Mouse (Mus musculus): ENCODE data around the gene Gdf3.
"Not testable (repeated sequence)": the region's sequence is repeated elsewhere in the genome, so short reads cannot be mapped to it uniquely, and the experiment has no call there.

Gdf3 gene

DNA sequence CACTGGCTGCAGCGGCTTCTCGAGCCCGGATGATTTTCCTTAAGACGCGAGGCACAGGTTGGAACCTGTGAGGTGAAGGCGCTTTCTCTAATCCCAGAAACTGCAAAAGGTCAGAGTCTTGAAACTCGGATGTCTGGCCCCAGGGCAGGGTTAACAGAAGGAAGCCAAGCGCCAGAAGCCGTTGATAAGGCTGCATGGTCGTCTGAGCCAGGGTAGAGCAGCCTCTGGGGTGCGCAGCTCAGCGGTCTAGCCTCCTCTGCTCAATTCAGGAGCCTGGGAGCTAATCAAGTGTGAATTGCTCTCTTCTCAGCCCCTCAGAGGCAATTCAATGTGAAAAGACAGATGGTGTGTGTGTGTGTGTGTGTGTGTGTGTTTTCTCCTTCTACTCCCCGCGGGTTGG, at the start of gene Gdf3:
Gdf3 (minus strand) TSS at position 317 of the 400 bp plus-strand sequence.
- no peak for DNase-seq (ENCODE audit: low read depth)

DNA sequence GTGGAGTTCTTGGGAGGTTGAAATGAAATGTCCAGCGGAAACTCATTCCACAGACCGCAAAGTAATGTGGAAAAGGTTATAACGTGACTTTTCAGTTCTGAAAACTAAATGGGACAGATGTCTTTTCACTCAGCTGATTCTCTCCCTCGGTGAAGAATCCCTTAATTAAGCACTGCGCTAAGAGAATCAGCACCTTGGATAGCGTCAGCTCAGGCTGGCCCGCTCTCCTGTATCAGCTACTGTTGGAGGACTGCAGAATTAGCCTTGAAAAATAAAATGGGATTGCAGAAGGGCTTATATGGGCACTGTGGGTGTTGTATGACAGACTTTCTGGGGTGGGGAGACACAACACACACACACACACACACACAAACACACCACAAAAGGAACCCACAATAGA, 49.7 kb upstream of the Gdf3 start:
- peak; percentile 37 for DNase-seq (ENCODE audit: low read depth)

DNA sequence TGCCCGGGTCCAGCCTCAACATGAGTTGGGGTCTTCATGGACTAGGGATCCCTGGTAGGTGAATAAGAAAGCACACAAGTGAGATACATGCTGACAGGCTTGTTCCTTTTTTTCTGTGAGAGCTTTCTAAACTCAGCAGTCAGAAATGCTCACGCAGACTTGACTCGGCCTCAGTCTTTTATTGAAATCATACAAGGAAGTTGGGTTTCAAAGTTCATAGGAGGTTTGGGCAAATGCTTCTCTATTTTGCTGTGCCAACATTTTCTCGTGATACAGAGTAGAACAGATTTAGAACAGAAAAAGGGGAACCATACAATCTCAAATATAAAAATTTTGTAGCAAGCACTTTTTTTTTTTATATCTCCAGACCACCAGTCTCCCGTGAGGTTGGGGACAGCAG, 47.7 kb upstream of the Gdf3 start:
- DNase-seq (ENCODE audit: low read depth) = no peak

DNA sequence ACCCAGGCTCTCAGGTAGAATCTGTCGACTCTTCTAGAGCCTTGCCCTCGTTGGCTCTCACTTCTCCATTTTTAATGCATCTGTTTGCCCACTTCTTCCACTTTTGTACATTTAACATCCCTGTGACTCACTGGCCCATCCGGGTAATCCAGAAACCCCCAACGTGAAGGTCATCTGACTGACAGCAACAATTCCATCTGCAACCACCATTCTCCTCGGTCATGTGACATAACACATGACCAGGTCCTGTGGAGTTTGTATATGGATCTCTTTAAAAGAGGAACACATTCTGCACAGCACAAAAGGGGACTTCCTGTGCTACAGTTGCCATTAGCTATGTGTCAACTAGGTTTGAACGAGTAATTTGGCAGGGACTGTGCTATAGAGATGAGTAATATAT, 44.4 kb upstream of the Gdf3 start:
- DNase-seq (ENCODE audit: low read depth) = no peak

DNA sequence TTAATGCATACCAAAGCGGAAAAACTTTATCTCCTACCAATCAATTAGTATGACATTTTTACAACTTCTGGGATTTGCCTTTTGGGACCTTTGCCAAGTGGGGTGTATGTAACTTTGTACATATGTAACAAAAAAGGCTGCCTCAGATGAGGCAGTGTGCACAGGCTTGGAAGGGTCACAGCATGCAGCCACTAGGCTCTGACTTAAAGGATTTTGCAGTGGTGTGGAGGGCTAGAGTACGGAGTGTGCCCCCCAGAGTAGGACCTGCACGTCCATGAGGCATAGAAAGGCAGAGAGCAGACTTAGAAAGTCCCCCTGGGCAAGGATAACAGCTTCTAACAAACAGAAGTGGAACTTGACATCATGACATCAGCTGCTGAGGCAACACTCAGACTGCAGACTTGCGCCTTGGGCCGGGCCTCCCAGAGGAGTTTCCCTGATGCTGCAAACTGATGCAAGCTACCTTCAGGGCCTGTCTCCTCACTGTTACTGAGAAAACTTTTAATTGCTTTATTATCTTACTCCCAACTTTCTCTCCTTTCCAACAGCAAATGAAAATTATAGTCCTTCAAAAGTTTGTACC, 40.6 kb upstream of the Gdf3 start:
- no peak for DNase-seq (ENCODE audit: low read depth)

DNA sequence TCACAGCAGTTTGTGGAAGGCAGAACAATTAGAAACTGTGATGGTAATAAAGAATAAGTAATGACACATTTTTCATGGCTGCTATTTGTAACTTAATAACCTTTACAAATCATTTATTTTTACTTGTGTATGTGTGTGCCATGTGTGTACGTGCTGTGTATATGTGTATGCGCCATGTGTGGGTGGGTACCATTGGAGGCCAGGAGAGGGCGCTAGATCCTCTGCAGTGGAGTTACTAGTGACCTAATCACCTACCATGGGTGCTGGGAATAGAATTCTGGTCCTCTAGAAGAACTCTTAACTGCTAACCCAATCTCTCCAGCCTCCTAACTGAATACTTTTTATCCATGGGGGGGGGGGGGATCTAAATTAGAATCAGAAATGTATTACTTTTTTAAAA, 40.0 kb upstream of the Gdf3 start:
- no peak for DNase-seq (ENCODE audit: low read depth)

DNA sequence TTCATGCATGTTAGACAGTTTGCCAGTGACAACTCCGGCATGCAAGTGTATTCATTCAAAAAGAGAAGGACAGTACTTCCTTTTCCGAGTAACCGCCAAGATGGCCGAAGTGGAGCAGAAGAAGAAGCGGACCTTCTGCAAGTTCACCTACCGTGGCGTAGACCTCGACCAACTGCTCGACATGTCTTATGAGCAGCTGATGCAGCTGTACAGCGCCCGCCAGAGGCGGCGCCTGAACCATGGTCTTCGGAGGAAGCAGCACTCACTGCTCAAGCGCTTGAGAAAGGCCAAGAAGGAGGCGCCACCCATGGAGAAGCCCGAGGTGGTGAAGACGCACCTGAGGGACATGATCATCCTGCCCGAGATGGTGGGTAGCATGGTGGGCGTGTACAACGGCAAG, 34.3 kb upstream of the Gdf3 start:
- not testable (repeated sequence) for DNase-seq (ENCODE audit: low read depth)

DNA sequence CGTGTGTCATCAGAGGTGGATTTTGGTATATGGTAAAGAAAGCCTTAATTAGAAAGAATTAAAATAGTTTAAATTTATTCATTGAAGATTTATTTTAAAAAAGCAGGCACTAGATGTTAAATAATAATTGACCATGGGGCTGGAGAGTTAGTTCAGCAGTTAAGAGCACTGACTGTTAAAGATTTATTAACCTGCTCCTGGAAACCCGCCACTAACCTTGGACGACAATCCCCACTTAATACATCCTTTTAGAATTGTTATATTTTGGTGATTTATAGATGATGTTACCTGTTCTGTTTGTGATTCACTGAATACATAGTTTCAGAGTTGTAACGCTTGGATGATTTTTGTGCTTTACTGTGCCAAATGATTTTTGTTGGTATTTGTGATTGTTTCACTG, 27.7 kb upstream of the Gdf3 start:
- not testable (repeated sequence) for DNase-seq (ENCODE audit: low read depth)

DNA sequence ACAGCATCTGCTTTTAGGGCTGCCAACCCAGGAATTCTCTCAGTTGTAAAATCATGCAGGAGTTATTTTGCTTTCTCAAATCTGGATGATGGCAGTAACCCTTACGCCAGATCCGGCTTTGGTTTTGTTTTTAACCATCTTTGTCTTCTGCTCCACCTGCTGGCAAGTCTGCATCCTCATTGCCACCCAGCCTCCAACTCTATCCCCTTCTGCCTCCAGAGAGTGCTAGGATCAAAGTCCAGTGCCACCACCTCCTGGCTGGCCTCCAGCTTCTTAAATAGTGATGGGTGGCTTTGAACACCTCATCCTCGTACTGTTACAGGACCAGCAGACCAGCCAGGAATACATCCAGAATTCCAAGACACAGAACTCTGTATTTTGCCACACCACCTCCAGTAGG, 26.8 kb upstream of the Gdf3 start:
- no peak for DNase-seq (ENCODE audit: low read depth)

DNA sequence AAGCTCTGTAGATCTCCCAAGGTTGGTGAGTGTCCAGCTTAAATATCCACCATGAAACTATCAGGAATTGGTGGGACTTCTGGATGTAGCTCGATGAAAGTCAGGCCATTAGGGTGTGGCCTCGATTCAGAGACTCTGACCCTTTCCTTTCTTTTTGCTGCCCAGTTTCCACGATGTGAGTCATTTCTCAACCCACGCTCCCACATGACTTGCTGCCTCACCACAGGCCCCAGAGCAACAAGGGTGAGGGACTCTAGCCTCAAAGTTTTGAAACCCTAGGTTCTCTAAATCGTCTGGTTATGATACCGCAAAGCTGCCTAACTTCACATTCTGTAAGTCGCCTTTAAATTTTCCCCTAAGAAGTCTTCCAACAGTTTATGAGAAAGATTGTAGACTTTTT, 25.4 kb upstream of the Gdf3 start:
- DNase-seq (ENCODE audit: low read depth) = no peak

DNA sequence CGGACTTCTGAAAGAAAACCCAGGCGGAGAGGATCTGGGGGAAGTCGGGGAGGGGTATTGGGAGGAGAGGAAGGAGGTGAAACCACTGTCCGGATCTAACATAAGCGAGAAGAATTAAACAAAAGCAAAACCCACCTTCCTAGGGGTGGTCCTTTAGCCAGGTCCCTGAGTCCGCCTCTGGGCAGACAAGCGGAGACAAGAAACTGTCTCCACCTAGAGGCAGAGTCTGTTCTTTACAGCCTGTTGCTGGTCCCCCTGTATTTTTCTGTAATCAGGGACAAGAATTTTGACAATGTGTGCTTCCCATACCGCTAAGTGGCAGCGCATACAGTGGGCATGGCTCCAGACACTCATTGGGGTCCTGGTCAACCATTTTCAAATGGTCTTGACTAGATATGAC, 23.5 kb upstream of the Gdf3 start:
- DNase-seq (ENCODE audit: low read depth) = no peak

DNA sequence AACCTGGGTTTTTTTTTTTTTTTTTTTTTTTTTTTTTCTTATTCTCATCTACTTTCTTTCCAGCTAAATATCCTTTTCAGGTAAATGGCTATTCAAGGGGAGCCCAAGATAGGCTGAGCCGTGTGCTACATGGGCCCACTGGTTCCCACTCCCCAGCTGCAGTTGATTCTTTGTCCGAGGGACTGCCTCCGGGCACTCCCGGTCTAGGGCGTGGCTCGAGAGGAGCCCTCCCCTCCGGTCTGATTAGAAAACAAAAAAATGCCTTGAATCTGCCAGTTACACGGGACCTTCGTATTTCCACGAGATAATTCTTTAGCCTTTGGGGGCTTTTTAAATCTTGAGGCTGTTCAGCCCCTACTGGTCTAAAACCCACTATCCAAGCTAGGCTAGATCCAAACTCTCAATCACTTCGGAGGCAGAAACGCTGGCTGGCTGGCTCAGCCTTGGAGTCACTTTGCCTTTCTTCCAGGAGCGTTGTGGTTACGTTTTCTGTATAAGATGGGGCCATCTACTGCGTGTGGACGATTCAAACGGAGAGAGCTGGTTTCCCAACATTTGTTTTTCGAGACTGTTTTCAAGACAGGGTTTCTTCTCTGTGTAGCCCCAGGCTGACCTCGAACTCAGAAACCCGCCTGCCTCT, 17.7 kb upstream of the Gdf3 start:
- no peak for DNase-seq (ENCODE audit: low read depth)

DNA sequence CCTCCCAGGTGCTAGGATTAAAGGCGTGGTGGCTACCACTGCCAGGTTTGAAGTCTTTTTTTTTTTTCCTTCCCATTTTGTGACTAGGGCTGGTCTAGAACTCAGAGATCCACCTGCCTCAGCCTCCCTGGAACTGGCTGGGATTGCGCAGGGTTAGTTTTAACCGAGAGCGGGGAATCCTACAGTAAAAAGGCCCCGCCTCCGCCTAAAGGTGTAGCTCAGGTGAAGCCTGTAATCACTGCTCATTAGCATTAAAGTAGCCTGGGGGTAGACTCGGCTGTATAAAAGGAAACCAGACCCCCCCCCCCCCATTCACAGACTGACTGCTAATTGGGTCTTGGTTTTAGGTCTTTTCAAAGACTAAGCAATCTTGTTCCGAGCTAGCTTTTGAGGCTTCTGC, 16.2 kb upstream of the Gdf3 start, which contains the start of gene Dppa3:
Dppa3 (plus strand) TSS at position 301 of the 400 bp plus-strand sequence.
- no peak for DNase-seq (ENCODE audit: low read depth)

DNA sequence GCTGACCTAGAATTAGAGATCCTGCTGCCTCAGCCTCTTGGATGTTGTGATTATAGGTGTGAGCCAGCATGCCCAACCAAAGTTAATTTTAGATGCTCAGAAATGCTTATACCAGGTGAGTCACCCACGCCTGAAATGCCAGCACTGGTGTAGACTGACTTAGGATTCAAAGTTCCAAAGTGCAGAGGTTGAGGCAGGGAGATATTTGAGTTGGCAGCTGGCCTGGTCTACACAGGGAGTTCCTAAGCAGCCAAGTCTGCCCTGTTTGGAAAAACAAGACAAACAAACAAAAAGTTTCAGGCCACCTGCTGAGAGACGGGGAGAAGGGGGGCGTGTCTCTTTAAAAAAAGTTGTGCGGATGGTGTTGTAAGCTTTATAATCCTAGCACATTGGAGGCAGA, 15.3 kb upstream of the Gdf3 start:
- DNase-seq (ENCODE audit: low read depth) = no peak

DNA sequence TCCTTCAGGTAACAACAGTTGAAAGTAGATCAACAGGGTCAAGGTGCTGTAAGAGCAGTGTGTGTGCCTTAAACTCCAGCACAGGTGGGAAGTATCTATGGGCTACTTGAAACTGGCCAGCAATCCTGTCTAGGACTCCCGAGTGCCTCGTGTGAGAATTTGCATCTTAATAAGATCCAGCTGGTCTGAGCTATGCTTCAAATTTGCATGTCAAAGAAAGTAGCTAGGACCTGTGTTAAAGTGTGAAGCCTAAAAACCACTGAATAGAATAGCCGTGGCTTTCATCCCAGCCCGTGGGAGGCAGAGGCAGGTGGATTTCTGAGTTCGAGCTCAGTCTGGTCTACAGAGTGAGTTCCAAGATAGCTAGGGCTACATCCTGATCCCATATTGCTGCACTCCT, 14.6 kb upstream of the Gdf3 start:
- DNase-seq (ENCODE audit: low read depth) = no peak

DNA sequence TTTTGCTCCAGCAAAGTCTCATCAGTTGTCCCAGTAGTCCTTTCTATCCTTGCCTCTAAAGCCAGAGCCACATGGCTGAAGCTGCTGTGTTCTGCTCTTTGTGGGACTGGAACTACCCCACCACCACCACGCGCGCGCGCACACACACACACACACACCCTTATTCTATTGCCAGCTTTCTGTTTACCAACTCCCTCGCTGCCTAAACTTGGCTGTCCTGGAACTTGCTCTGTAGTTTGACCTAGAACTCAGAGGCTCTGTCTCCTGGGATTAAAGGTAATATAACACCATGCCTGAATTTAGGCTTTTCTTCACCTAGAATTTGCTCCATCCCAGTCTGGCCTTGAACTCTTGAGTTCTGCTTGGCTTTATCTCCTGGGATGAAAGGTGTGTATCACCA, 11.2 kb upstream of the Gdf3 start:
- DNase-seq (ENCODE audit: low read depth) = no peak

DNA sequence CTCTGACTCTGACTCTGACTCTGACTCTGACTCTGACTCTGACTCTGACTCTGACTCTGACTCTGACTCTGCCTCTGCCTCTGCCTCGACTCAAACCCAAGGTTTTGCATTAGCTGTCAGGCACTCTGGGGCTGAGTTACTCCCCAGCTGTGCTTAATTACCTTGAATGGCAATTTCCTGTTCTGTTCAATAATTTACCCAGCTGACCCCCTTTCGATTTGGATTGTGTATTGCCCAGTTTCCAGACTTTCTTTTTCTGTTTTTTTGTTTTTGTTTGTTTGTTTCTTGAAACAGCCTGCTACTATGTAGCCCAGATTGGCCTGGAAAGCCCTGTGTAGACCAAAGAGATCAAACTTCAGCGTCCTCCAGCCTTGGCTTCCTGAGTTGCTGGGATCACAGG, 6.1 kb upstream of the Gdf3 start:
- DNase-seq (ENCODE audit: low read depth) = no peak

DNA sequence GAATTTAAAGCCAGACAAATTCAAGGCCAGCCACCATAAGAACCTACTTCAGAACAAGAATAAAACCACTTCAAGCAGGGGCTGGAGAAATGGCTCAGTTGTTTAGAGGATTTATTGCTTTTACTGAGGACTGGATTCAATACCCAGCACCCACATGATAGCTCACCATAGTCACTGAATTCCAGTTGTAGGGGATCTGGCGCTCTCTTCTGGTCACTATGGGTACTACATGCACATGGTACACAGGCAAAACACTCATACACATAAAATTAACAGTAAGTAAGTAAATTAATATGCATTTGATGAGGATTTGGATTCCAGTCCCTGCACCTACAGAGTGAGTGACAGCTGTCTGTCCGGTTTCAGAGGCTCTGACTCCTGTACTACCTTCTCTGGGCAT, 4.2 kb upstream of the Gdf3 start:
- DNase-seq (ENCODE audit: low read depth) = peak; percentile 54

DNA sequence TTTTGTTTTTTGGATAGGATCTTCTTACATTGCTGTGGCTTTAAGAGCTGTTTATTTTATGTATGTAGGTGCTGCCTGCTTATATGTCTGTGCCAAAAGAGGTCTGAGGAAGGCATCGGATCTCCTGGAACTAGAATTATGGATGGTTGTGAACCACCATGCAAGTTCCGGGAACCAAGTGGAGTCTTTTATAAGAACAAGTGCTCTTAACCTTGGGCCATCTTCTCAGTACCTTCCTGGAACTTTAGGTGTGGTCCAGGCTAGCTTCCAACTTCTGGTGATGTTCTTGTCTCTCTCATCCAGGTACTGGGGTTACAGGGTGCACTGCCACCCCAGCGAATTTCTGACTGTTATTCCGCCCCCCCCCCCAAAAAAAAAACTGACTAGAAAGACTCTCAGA, 2.5 kb upstream of the Gdf3 start:
- peak; percentile 55 for DNase-seq (ENCODE audit: low read depth)

DNA sequence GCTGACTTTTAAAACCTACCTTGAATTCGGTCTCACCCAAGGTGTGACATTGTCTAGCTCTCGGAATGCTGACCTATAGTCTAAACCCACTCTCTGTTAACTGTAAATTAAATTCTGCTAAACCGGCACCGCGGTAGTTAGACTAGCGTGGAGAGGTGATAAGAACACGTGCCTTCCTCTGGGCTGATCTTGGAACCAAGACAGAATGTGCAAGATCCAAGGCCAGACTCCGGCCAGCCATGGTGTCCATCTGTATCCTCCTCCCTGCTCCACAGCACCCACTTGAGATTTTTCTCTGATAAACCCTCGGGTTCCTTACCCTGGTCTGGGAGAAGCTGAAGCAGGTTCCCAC, 534 bp downstream of the Gdf3 start:
- DNase-seq (ENCODE audit: low read depth) = no peak

DNA sequence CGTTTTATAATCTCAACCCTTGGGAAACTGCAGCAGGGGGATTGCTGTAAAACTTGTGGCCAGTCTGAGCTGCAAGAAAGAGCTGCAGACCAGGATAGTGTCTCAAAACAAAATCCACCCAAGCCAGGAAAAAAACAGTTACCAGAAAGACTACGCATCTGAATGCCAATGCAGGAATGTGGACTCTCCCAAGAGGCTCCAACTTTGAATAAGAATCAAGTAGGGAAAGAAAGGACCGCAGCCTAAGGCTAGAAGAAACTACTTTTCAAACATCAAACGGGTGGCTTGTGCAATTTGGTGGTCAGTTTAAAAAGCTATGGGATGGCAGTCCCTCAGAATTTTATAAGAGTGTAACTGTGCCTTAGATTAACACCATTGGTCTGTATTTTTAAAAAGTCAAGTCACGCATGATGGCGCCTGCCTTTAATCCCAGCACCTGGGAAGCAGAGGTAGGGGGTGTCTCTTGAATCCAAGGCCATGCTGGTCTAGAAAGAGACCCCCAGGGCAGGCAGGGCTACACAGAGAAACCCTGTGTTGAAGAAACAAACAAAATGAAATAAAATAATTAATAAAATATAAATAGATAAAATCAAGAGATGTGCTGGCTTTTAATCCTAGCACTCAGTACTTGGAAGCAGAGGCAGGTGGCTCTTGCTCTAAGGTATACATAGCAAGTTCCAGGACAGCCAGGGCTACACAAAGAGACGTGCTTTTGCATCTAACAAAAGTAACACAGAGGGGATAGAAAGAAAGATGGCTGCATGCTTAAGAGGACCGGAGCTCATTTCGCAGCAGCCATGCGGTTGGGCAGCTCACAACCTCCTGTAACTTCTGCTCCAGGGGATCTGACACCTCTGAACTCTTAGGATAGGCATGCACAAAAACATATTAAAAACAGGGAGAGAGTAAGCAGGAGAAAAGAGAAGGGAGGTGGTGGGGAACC, 1.2 kb downstream of the Gdf3 start:
- DNase-seq (ENCODE audit: low read depth) = no peak

DNA sequence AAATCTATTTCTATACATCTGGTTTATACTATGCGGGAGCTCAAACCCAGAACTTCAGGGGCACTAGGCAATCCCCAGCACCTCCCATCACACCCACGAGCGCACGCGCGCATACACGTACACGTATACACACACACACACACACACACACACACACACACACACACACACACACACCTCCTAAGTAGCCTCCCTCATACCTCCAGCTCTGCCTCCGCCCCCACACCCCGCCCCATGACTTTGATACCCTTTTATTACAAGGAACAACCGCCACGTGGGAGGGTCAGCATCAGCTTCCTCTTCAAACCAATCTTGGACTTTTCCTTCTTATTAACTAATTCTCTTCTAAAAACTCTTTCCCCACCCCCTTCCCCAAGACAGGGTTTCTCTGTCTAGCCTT, 2.2 kb downstream of the Gdf3 start:
- no peak for DNase-seq (ENCODE audit: low read depth)

DNA sequence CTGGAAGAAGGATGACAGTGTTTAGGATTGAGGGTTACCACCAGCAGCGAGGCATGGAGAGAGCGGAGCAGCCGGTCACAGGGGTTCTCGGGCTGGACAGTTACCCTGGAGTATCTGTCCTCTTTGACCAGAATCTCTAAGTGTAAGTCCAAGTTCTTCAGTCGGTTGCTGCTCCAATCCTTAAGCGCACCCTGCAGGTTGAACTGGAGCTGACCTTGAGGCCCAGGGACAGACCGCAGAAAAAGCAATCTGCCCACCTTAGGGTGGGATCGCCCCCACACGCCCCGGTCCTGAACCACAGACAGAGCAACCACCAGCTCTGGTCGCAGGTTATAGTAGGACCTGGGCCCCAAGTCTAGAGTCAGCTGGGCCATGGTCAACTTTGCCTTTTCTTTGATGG, 3.2 kb downstream of the Gdf3 start:
- no peak for DNase-seq (ENCODE audit: low read depth)

Measured in c-Kit-positive CD71-positive TER-119-negative erythroid progenitor cells, embryonic 14.5 days (primary cell).